Mouse (Mus musculus): Measurements from ENCODE around the gene Gm4553. TPM values are rescaled to one million over a fixed set of nuclear protein-coding genes. Genes with fewer than 3 reads are reported as not detected.

Gene Gm4553
- polyA plus RNA-seq, 1 experiment from 2014 or later, result not detected

Other genes with a start within 250 kb of the Gm4553 start
- gene Tollip, start 247.2 kb downstream of the Gm4553 start, polyA plus RNA-seq (2015; fragmentation: Nextera tagmentation; extraction: Ambion mirVana), result 54.3 and 55.2 TPM in 2 replicates
- 0.59 and 0.60 TPM in 2 replicates for gene Brsk2, start 216.0 kb downstream of the Gm4553 start, polyA plus RNA-seq (2015; fragmentation: Nextera tagmentation; extraction: Ambion mirVana)
- gene Mob2, start 104.7 kb downstream of the Gm4553 start, polyA plus RNA-seq (2015; fragmentation: Nextera tagmentation; extraction: Ambion mirVana), result 76.3 and 83.9 TPM in 2 replicates
- gene Dusp8, start 69.9 kb downstream of the Gm4553 start, polyA plus RNA-seq (2015; fragmentation: Nextera tagmentation; extraction: Ambion mirVana), result 2.1 and 2.5 TPM in 2 replicates
- not detected in 2 replicates for gene Gm45618, start 45.0 kb downstream of the Gm4553 start, polyA plus RNA-seq (2015; fragmentation: Nextera tagmentation; extraction: Ambion mirVana)
- not detected in 2 replicates for gene Gm39115, start 29.7 kb downstream of the Gm4553 start, polyA plus RNA-seq (2015; fragmentation: Nextera tagmentation; extraction: Ambion mirVana)
- gene Gm45337, start 21.1 kb downstream of the Gm4553 start, polyA plus RNA-seq (2015; fragmentation: Nextera tagmentation; extraction: Ambion mirVana), result not detected in 2 replicates
- gene Gm29735, start 8.6 kb downstream of the Gm4553 start, polyA plus RNA-seq (2015; fragmentation: Nextera tagmentation; extraction: Ambion mirVana), result not detected in 2 replicates
- not detected in 2 replicates for gene Krtap5-2, start 10.3 kb upstream of the Gm4553 start, polyA plus RNA-seq (2015; fragmentation: Nextera tagmentation; extraction: Ambion mirVana)
- gene Gm10153, start 24.6 kb upstream of the Gm4553 start, polyA plus RNA-seq (2015; fragmentation: Nextera tagmentation; extraction: Ambion mirVana), result not detected in 2 replicates
- gene Krtap5-3, start 35.6 kb upstream of the Gm4553 start, polyA plus RNA-seq (2015; fragmentation: Nextera tagmentation; extraction: Ambion mirVana), result not detected in 2 replicates
- not detected in 2 replicates for gene Gm7579, start 46.1 kb upstream of the Gm4553 start, polyA plus RNA-seq (2015; fragmentation: Nextera tagmentation; extraction: Ambion mirVana)
- not detected in 2 replicates for gene Krtap5-5, start 64.2 kb upstream of the Gm4553 start, polyA plus RNA-seq (2015; fragmentation: Nextera tagmentation; extraction: Ambion mirVana)
- not detected in 2 replicates for gene Gm40460, start 75.3 kb upstream of the Gm4553 start, polyA plus RNA-seq (2015; fragmentation: Nextera tagmentation; extraction: Ambion mirVana)
- not detected in 2 replicates for gene Gm2431, start 92.6 kb upstream of the Gm4553 start, polyA plus RNA-seq (2015; fragmentation: Nextera tagmentation; extraction: Ambion mirVana)
- gene Gm4559, start 108.6 kb upstream of the Gm4553 start, polyA plus RNA-seq (2015; fragmentation: Nextera tagmentation; extraction: Ambion mirVana), result not detected in 2 replicates
- not detected in 2 replicates for gene Krtap5-1, start 131.4 kb upstream of the Gm4553 start, polyA plus RNA-seq (2015; fragmentation: Nextera tagmentation; extraction: Ambion mirVana)
- not detected in 2 replicates for gene Krtap5-4, start 137.8 kb upstream of the Gm4553 start, polyA plus RNA-seq (2015; fragmentation: Nextera tagmentation; extraction: Ambion mirVana)
- gene Ifitm10, start 208.0 kb upstream of the Gm4553 start, polyA plus RNA-seq (2015; fragmentation: Nextera tagmentation; extraction: Ambion mirVana), result 5.6 and 7.5 TPM in 2 replicates
- 2.5 and 3.2 TPM in 2 replicates for gene Gm49369, start 216.9 kb upstream of the Gm4553 start, polyA plus RNA-seq (2015; fragmentation: Nextera tagmentation; extraction: Ambion mirVana)
- 302 and 328 TPM in 2 replicates for gene Ctsd, start 222.3 kb upstream of the Gm4553 start, polyA plus RNA-seq (2015; fragmentation: Nextera tagmentation; extraction: Ambion mirVana)

Data from lung, embryonic 16.5 days (tissue).